Mouse (Mus musculus): Measurements from ENCODE around the gene Mms19. TPM values are rescaled to one million over a fixed set of nuclear protein-coding genes. Genes with fewer than 3 reads are reported as not detected.

Gene Mms19
- polyA plus RNA-seq, 1 experiment from 2014 or later, result 37.1 TPM

- no peaks in the 10 kb centered on the region for H3K27me3 ChIP-seq
- H3K9ac ChIP-seq, result no peak overlapping the region
- H3K4me3 ChIP-seq, result no peak overlapping the region
- no peaks in the 10 kb centered on the region for H3K9me3 ChIP-seq
- 52% methylated on average over 4 of the region's 4 CpGs for WGBS
- ATAC-seq (ENCODE audit: low read depth), result no peak
- H3K36me3 ChIP-seq, result no peaks in the 10 kb centered on the region
- no peak overlapping the region for H3K4me2 ChIP-seq
- H3K27ac ChIP-seq (replicated peaks), result no peak overlapping the region
- H3K4me1 ChIP-seq (replicated peaks), result no peaks in the 10 kb centered on the region; the same call in none of the 2 replicates
Measured at GRCm38 (mm10) chr19:42010436-42010835, 29.5 kb upstream of the Mms19 start.

DNA sequence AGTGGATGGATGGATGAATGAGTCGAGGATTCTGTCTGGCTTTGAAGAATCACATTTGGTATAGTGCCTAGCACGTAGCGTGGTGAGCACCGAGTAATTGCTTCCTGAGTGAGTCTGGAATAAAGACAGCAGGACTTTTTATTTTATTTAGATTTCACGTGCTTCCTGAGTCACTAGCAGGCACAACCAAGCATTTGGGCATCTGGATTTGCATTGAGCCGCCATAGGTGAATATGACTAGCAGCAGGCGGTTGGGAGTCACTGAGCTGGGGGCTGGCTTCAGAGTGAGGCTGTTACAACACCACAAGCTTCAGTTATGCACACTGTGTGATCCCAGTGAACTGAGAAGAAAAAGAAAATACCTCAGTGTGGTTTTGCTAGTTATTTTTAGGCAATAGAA lies 28.1 kb upstream of the Mms19 start:
- H3K36me3 ChIP-seq, result no peaks in the 10 kb centered on the region
- no peaks in the 10 kb centered on the region for H3K9me3 ChIP-seq
- 56% methylated on average over 7 of the region's 7 CpGs for WGBS
- no peak for ATAC-seq (ENCODE audit: low read depth)
- no peak overlapping the region for H3K4me2 ChIP-seq
- H3K4me1 ChIP-seq (replicated peaks), result no peaks in the 10 kb centered on the region; the same call in none of the 2 replicates
- no peaks in the 10 kb centered on the region for H3K27me3 ChIP-seq
- H3K9ac ChIP-seq, result no peak overlapping the region
- no peak overlapping the region for H3K27ac ChIP-seq (replicated peaks)
- no peak overlapping the region for H3K4me3 ChIP-seq

DNA sequence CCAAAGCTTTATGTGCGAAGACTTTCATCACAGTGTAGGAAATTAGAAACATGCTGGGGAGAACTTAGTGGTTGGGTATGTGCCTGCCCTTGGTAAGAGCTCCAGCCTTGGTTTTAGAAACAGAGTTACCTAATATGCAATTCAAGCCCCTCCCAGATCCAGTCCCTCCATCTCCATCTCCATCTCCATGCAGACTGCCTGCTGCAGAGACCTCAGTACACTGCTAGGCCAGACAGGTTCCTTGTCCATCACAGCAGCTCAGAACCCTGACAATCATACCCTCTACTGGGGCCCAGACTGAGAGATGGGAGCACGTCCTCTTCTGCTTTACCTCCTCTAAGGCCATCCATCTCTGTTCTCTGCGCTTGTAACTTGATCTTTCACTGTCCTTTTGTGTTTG lies 27.6 kb upstream of the Mms19 start:
- H3K9me3 ChIP-seq, result no peaks in the 10 kb centered on the region
- H3K36me3 ChIP-seq, result no peaks in the 10 kb centered on the region
- no peak overlapping the region for H3K4me3 ChIP-seq
- no peak overlapping the region for H3K9ac ChIP-seq
- 55% methylated on average over 3 of the region's 3 CpGs for WGBS
- H3K27me3 ChIP-seq, result no peaks in the 10 kb centered on the region
- ATAC-seq (ENCODE audit: low read depth), result no peak
- no peak overlapping the region for H3K27ac ChIP-seq (replicated peaks)
- H3K4me2 ChIP-seq, result no peak overlapping the region
- no peaks in the 10 kb centered on the region; the same call in none of the 2 replicates for H3K4me1 ChIP-seq (replicated peaks)

DNA sequence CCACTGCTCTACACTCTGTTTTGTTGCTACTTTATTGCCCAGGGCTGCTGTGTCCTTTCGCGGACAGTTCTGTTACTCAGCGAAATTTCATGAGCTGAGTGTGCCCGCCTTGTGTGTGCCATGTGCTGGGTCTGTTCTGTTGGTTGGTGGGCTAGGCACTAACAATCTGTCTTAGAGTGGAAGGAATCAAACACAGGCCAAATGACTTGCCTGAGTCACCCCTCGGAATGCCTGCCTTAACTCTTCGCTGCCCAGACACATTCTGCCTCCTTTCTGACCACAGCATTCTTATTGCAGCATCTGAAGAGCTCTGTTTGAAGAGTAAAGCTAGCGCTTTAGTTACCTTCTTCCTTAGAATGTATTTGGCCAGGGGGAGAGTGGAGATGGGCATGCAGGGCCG lies 25.6 kb upstream of the Mms19 start:
- ATAC-seq (ENCODE audit: low read depth), result no peak
- WGBS, result 68% methylated on average over 8 of the region's 8 CpGs
- Histone ChIP-seq H3K27ac (replicated peaks) (no peak overlapping the region), H3K9ac (no peak overlapping the region), H3K36me3 (no peaks in the 10 kb centered on the region), H3K4me1 (replicated peaks) (no peaks in the 10 kb centered on the region; the same call in none of the 2 replicates), H3K4me2 (no peak overlapping the region), H3K27me3 (no peaks in the 10 kb centered on the region), H3K4me3 (no peak overlapping the region), H3K9me3 (no peaks in the 10 kb centered on the region)

GRCm38 (mm10) chr19:42005616-42006015 lies 24.7 kb upstream of the Mms19 start:
- H3K4me3 ChIP-seq, result no peak overlapping the region
- peaks cover under 1% of the 10 kb centered on the region for H3K4me1 ChIP-seq (replicated peaks)
- 88% methylated on average over 3 of the region's 3 CpGs for WGBS
- no peak overlapping the region for H3K27ac ChIP-seq (replicated peaks)
- H3K27me3 ChIP-seq, result no peaks in the 10 kb centered on the region
- no peak for ATAC-seq (ENCODE audit: low read depth)
- no peaks in the 10 kb centered on the region for H3K36me3 ChIP-seq
- no peak overlapping the region for H3K9ac ChIP-seq
- no peak overlapping the region for H3K4me2 ChIP-seq
- H3K9me3 ChIP-seq, result no peaks in the 10 kb centered on the region

DNA sequence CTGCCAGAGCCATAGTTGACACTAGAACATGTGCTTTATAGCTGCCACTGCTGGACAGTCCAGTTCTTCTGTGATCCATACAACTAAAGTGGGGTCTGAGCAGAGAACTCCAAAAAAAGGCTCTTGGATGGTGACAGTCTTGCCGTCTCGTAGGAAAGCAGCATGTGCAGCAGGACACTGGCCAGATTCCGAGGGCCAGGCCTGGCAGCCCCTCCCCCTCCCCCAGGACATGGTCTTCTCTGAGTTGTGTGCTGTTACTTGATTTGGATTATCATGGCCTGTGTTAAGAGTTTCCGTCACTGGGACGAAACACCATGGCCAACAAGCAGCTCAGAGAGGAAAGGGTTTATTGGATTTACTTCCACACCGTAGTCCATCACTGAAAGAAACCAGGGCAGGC lies 23.3 kb upstream of the Mms19 start:
- 81% methylated on average over 6 of the region's 6 CpGs for WGBS
- no peak overlapping the region for H3K9ac ChIP-seq

DNA sequence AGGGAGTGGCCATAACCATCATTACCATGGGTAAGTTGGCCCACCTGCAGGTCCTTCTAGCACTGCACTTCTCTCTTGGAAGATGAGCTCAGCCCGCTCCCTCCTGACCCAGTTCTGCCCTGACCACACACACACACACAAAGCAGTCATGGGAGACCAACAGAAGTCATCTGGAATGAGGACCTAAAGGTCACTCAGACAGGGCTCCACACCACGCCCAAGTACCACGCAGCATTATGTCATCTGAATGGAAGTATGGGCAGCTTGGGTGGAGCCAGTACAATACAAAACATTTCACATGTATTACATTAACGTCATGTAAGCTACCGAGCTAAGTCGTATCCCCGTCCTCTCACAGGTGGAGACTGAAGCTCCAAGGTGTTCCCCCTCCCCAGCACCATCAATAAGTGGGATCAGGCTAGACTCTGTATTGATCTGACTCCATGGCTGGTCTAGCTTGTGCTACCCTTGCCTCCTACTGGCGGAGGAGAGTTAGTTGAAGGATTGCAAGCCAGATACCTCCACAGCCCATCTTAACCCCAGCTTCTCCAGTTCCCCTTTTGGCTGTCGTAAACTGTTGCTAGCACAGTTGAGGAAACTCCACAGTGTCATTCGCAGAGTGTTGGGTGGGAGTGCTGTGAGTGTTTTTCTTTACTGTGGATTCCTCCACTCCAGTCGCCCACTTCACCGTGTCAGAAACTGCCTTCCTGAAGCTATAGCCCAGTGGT lies 20.5 kb upstream of the Mms19 start:
- H3K9me3 ChIP-seq, result no peaks in the 10 kb centered on the region
- no peak overlapping the region for H3K9ac ChIP-seq
- H3K4me3 ChIP-seq, result no peak overlapping the region
- WGBS, result 92% methylated on average over 12 of the region's 12 CpGs
- H3K27ac ChIP-seq (replicated peaks), result peak overlapping the region; percentile 46; the same call in 1 of the 2 replicates
- H3K4me1 ChIP-seq (replicated peaks), result 0 out of 2 replicates have a peak, but pooled peaks cover 4% of the 10 kb centered on the region
- no peak for ATAC-seq (ENCODE audit: low read depth)
- no peaks in the 10 kb centered on the region for H3K36me3 ChIP-seq
- no peaks in the 10 kb centered on the region for H3K27me3 ChIP-seq
- no peak overlapping the region for H3K4me2 ChIP-seq

More for the DNA sequence above, 23.3 kb upstream of the Mms19 start:
- H3K27ac ChIP-seq (replicated peaks), result no peak overlapping the region
- no peaks in the 10 kb centered on the region for H3K36me3 ChIP-seq
- H3K9me3 ChIP-seq, result no peaks in the 10 kb centered on the region
- no peak overlapping the region for H3K4me2 ChIP-seq
- ATAC-seq (ENCODE audit: low read depth), result no peak
- no peak overlapping the region for H3K4me3 ChIP-seq
- H3K4me1 ChIP-seq (replicated peaks), result peaks cover 4% of the 10 kb centered on the region; the same call in 1 of the 2 replicates
- H3K27me3 ChIP-seq, result no peaks in the 10 kb centered on the region

DNA sequence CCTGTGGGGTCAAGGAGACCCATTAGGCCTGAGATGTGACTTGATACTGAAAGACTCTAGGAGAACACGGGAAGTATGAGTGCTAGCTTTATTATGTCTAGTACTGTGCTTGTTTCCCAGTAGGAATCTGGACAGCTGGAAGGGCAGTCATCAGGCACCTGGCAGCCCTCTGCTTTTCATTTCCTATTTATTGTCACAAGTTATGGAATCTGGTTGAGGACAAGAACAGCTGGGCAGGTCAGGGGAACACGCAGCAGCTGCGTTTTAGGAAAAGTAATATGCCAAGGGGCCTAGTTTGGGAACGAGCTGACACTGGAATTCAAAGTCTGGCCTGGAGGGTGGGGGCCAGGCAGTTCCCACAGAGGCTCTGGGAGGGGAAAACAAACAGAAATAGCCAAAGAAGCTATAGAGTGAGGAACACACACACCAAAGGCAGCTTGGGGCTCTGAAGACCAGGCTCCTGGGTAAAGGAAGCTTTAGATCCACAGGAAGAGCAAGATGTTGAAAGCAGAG lies 19.5 kb upstream of the Mms19 start:
- no peaks in the 10 kb centered on the region for H3K9me3 ChIP-seq
- H3K9ac ChIP-seq, result no peak overlapping the region
- WGBS, result 70% methylated on average over 4 of the region's 4 CpGs
- no peaks in the 10 kb centered on the region for H3K27me3 ChIP-seq
- H3K4me1 ChIP-seq (replicated peaks), result peaks cover 7% of the 10 kb centered on the region; the same call in 1 of the 2 replicates
- no peaks in the 10 kb centered on the region for H3K36me3 ChIP-seq
- ATAC-seq (ENCODE audit: low read depth), result no peak
- H3K4me2 ChIP-seq, result no peak overlapping the region
- peak overlapping the region; percentile 46; the same call in 1 of the 2 replicates for H3K27ac ChIP-seq (replicated peaks)
- H3K4me3 ChIP-seq, result no peak overlapping the region

GRCm38 (mm10) chr19:41999688-42000283 lies 18.8 kb upstream of the Mms19 start:
- no peak for ATAC-seq (ENCODE audit: low read depth)
- Histone ChIP-seq H3K4me3 (no peak overlapping the region), H3K9ac (no peak overlapping the region), H3K4me2 (no peak overlapping the region), H3K27me3 (no peaks in the 10 kb centered on the region), H3K4me1 (replicated peaks) (peaks cover 14% of the 10 kb centered on the region), H3K27ac (replicated peaks) (peak overlapping the region; percentile 46; the same call in 1 of the 2 replicates), H3K9me3 (no peaks in the 10 kb centered on the region), H3K36me3 (no peaks in the 10 kb centered on the region)
- WGBS, result 92% methylated on average over 4 of the region's 4 CpGs

DNA sequence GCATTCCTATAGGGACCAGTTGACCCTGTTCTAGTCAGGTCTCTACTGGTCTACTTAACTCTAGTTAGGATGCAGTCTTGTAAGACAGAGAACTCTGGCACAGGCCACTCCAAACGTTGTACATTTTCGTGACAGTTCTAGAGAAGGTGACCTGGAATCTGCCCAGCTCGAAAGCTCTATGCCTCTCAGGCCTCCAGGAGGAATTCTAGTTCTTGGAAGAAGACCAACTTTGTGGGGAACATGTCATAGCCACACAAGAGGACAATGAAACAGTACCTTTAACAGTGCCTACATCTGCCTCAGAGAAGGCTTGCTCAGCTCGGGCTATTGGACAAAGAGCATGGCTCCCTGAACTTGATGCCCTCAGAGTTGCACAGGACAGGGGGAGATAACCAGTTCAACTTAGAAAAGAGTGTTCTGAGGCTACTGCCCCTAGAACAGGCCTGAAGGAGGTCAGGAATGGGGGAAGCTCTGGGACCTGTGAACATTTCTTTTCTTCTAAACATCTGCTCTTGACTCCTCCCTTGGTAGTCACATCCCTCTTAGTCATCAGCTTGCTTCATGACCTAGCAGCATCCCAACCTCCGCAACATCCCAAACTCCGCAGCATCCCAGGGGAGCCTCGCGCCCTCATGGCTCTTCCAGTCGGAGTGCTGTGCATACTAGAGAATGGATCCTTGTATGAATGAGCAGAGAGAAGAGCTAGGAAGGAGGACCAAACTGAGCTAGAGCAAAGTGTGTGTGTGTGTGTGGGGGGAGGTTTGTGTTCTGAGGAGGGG lies 18.0 kb upstream of the Mms19 start:
- no peaks in the 10 kb centered on the region for H3K36me3 ChIP-seq
- no peak overlapping the region for H3K27ac ChIP-seq (replicated peaks)
- no peaks in the 10 kb centered on the region for H3K9me3 ChIP-seq
- H3K27me3 ChIP-seq, result no peaks in the 10 kb centered on the region
- no peak overlapping the region for H3K4me3 ChIP-seq
- peaks cover 14% of the 10 kb centered on the region for H3K4me1 ChIP-seq (replicated peaks)
- no peak overlapping the region for H3K4me2 ChIP-seq
- H3K9ac ChIP-seq, result no peak overlapping the region
- 91% methylated on average over 9 of the region's 9 CpGs for WGBS
- no peak for ATAC-seq (ENCODE audit: low read depth)

DNA sequence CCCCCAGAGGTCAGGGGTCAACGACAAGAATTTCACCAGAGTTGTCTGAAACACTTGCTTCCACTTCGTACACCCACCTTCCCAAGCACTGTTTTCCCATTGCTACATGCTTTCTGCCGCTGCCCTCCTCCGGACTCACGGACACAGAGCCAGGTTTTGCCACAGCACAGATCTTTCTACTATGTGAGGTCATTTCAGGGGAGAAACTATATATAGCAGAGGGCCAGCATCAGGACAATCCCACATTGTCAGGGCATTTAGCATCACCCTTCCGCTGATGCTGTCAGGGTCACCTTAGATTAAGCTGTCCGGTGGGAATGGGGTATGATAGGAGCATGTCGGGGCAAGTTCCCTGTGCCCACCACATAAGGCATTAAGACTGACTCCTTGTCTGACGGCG lies 16.1 kb upstream of the Mms19 start:
- Histone ChIP-seq H3K27ac (replicated peaks) (no peak overlapping the region), H3K9me3 (no peaks in the 10 kb centered on the region), H3K4me3 (no peak overlapping the region), H3K36me3 (no peaks in the 10 kb centered on the region), H3K27me3 (no peaks in the 10 kb centered on the region), H3K4me1 (replicated peaks) (peaks cover 20% of the 10 kb centered on the region), H3K9ac (no peak overlapping the region), H3K4me2 (no peak overlapping the region)
- WGBS, result 91% methylated on average over 10 of the region's 10 CpGs
- ATAC-seq (ENCODE audit: low read depth), result no peak

DNA sequence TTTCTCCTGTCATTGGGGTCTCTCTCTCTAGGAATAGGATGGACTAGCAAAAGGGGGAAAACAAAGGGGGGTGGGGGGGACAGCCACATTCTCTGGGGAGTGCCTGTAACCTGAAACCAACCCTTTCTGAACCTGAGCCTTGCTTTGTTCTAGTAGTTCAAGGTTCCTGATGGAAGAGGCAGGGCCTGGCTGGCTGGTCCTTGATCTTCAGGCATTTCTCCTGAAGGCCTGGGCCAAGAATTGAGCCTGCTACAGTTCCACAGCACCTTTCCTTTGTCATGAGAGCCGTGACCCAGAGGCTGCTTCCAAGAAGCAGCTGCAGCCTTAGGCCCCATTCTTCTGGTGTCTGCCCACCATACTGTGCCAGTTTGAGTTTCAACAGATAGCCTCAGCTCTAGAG lies 14.5 kb upstream of the Mms19 start:
- WGBS, result 54% methylated on average over 1 of the region's 1 CpGs
- no peaks in the 10 kb centered on the region for H3K36me3 ChIP-seq
- no peak overlapping the region for H3K4me2 ChIP-seq
- H3K4me1 ChIP-seq (replicated peaks), result peaks cover 25% of the 10 kb centered on the region
- H3K9me3 ChIP-seq, result no peaks in the 10 kb centered on the region
- H3K4me3 ChIP-seq, result no peak overlapping the region
- no peak overlapping the region for H3K9ac ChIP-seq
- H3K27ac ChIP-seq (replicated peaks), result no peak overlapping the region
- no peak for ATAC-seq (ENCODE audit: low read depth)
- H3K27me3 ChIP-seq, result no peaks in the 10 kb centered on the region

Measured in neural tube, embryonic 13.5 days (tissue).